Mouse (Mus musculus): Measurements from ENCODE around the gene Grm1. TPM values are rescaled to one million over a fixed set of nuclear protein-coding genes. Genes with fewer than 3 reads are reported as not detected.

Grm1 gene
- polyA plus RNA-seq, 1 experiment from 2014 or later, result 0.19 TPM

DNA sequence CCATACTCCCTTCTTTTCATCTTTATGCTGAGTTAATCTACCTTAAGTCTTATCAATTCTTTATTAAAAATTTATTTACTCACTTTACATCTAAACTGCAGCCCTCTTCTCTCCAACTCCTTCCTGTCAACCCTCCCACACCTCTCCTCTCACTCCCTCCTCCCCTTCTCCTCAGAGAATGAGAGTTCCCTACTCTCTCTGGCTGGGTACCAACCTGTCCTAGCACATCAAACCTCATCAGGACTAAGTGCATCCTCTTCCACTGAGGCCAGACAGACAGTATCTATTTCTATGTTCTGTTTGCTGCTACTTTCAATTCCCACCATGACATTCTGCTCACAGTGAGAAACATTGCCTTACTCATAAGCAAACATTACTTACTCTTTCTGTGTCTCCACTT lies 426.2 kb downstream of the Grm1 start:
- H3K27ac ChIP-seq (ENCODE audit: low read depth, low read length), result no peak overlapping the region
- ATAC-seq (replicated peaks; ENCODE audit: low FRiP score) (no peak), DNase-seq (ENCODE audit: low spot score) (no peak)
- no peak overlapping the region for H3K9ac ChIP-seq (ENCODE audit: low read depth, low read length)
- no peaks in the 10 kb centered on the region for H3K36me3 ChIP-seq (ENCODE audit: control insufficient read depth, insufficient read depth, low read length)
- no peak overlapping the region for H3K4me2 ChIP-seq
- no peaks in the 10 kb centered on the region for H3K27me3 ChIP-seq (replicated peaks; ENCODE audit: control insufficient read depth, insufficient read depth, low read length)
- no peak overlapping the region for H3K4me3 ChIP-seq (ENCODE audit: low read depth, low read length)
- no peaks in the 10 kb centered on the region for H3K4me1 ChIP-seq (replicated peaks; ENCODE audit: control insufficient read depth, insufficient read depth, low read length)
- no peaks in the 10 kb centered on the region for H3K9me3 ChIP-seq (ENCODE audit: control insufficient read depth, low read length)

Other genes starting within 250 kb of the Grm1 start
- 16.9 and 17.8 TPM in 2 replicates for gene Shprh, start 67.1 kb upstream of the Grm1 start, polyA plus RNA-seq (2014; fragmentation: Nextera tagmentation; extraction: Ambion mirVana)
- 28.7 and 31.1 TPM in 2 replicates for gene Fbxo30, start 199.0 kb upstream of the Grm1 start, polyA plus RNA-seq (2014; fragmentation: Nextera tagmentation; extraction: Ambion mirVana)